Mouse (Mus musculus) hindbrain, embryonic 13.5 days (tissue): ENCODE data around the gene Igfbp1. TPM values are rescaled to one million over a fixed set of nuclear protein-coding genes. Genes with fewer than 3 reads are reported as not detected.
"Not testable (repeated sequence)": the region's sequence is repeated elsewhere in the genome, so short reads cannot be mapped to it uniquely, and the experiment has no call there.

Experiments used
- ATAC-seq: fragments of 200-750 bp; cut with Nextera tagmentation; 2 replicates; pipeline ENCODE4 v1.8.0; 2017; ENCODE audit warnings: moderate TSS enrichment; ENCODE audit not compliant: low FRiP score
- H3K27ac ChIP-seq: fragments of 300-500 bp; sonication (generic); 2 replicates; pipeline ENCODE4 v1.5.1; 2015; ENCODE audit warnings: inconsistent platforms, mild to moderate bottlenecking, moderate library complexity
- H3K27me3 ChIP-seq: fragments of 300-500 bp; sonication (generic); 2 replicates; pipeline ENCODE4 v1.6.1; 2015; ENCODE audit warnings: mild to moderate bottlenecking, inconsistent platforms
- H3K36me3 ChIP-seq: fragments of 300-500 bp; sonication (generic); 2 replicates; pipeline ENCODE4 v1.6.1; 2015; ENCODE audit warnings: mild to moderate bottlenecking, inconsistent platforms
- H3K4me1 ChIP-seq: fragments of 300-500 bp; sonication (generic); replicated peaks from 2 replicates; pipeline ENCODE4 v1.6.1; 2015; ENCODE audit warnings: inconsistent platforms
- H3K4me2 ChIP-seq: fragments of 300-500 bp; sonication (generic); 2 replicates; pipeline ENCODE4 v1.6.1; 2015; ENCODE audit warnings: inconsistent platforms, mild to moderate bottlenecking, moderate library complexity
- H3K4me3 ChIP-seq: fragments of 300-500 bp; sonication (generic); 2 replicates; pipeline ENCODE4 v1.5.1; 2015; ENCODE audit warnings: mild to moderate bottlenecking, inconsistent platforms
- H3K9ac ChIP-seq: fragments of 300-500 bp; sonication (generic); 2 replicates; pipeline ENCODE4 v1.6.1; 2015; ENCODE audit warnings: mild to moderate bottlenecking, inconsistent platforms
- H3K9me3 ChIP-seq: fragments of 300-500 bp; sonication (generic); 2 replicates; pipeline ENCODE4 v1.6.1; 2016; ENCODE audit warnings: inconsistent platforms
- WGBS: fragments of 180-500 bp; shearing (Covaris S2); methylation state at CpG from one replicate; pipeline ENCODE4 v1.1.7; 2015; 5-methylcytosine and 5-hydroxymethylcytosine counted together
- polyA plus RNA-seq: library from polyadenylated mRNA; unstranded; fragments of >200 nt; fragmentation: Nextera tagmentation; extraction: Ambion mirVana; gene quantifications from 2 replicates; pipeline ENCODE4 v1.2.1, GENCODE M21; 2015

Igfbp1 gene
- polyA plus RNA-seq, 1 experiment from 2014 or later = 0.10 TPM

GRCm38 (mm10) chr11:7215703-7216102 lies 18.1 kb downstream of the Igfbp1 start:
- WGBS = 9% methylated on average over 8 of the region's 8 CpGs
- Histone ChIP-seq H3K4me1 (peaks cover 30% of the 10 kb centered on the region), H3K9ac (no peak overlapping the region), H3K4me3 (no peak overlapping the region), H3K27me3 (peaks cover 33% of the 10 kb centered on the region), H3K9me3 (no peaks in the 10 kb centered on the region), H3K36me3 (no peaks in the 10 kb centered on the region), H3K4me2 (no peak overlapping the region), H3K27ac (no peak overlapping the region)
- no peak for ATAC-seq

DNA sequence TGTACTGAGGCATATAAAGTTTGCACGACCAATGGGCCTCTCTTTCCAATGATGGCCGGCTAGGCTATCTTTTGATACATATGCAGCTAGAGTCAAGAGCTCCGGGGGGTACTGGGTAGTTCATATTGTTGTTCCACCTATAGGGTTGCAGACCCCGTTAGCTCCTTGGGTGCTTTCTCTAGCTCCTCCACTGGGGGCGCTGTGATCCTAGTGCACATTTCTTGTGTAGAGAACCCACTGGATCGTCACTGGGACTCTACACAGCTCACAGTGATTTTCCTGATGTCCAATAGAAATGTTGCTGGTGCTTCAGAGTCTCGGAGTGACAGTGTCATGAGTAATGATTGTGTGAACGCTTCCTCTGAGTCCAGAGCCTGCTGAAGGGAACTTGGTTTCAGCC lies 24.2 kb downstream of the Igfbp1 start:
- H3K27ac ChIP-seq, H3K9ac ChIP-seq, H3K27me3 ChIP-seq, H3K4me1 ChIP-seq, H3K36me3 ChIP-seq, H3K4me2 ChIP-seq, H3K9me3 ChIP-seq, ATAC-seq, H3K4me3 ChIP-seq: not testable (repeated sequence)
- WGBS = 78% methylated on average over 8 of the region's 8 CpGs

- no peak overlapping the region for H3K4me2 ChIP-seq
- no peaks in the 10 kb centered on the region for H3K9me3 ChIP-seq
- no peaks in the 10 kb centered on the region for H3K36me3 ChIP-seq
- no peak overlapping the region for H3K4me3 ChIP-seq
- ATAC-seq = no peak
- WGBS = 78% methylated on average over 2 of the region's 2 CpGs
- H3K4me1 ChIP-seq = no peaks in the 10 kb centered on the region
- no peak overlapping the region for H3K9ac ChIP-seq
- H3K27ac ChIP-seq = no peak overlapping the region
- no peaks in the 10 kb centered on the region for H3K27me3 ChIP-seq
These were observed 28.6 kb downstream of the Igfbp1 start for GRCm38 (mm10) chr11:7226200-7226599.

- Histone ChIP-seq H3K9ac (no peak overlapping the region), H3K9me3 (no peaks in the 10 kb centered on the region), H3K27me3 (no peaks in the 10 kb centered on the region), H3K36me3 (no peaks in the 10 kb centered on the region), H3K27ac (no peak overlapping the region), H3K4me2 (no peak overlapping the region), H3K4me3 (no peak overlapping the region), H3K4me1 (no peaks in the 10 kb centered on the region)
- no peak for ATAC-seq
- 90% methylated on average over 7 of the region's 7 CpGs for WGBS
These were observed 29.4 kb downstream of the Igfbp1 start for GRCm38 (mm10) chr11:7226810-7227550.

GRCm38 (mm10) chr11:7228107-7228506 lies 30.5 kb downstream of the Igfbp1 start:
- 87% methylated on average over 4 of the region's 4 CpGs for WGBS
- H3K9me3 ChIP-seq = no peaks in the 10 kb centered on the region
- no peaks in the 10 kb centered on the region for H3K36me3 ChIP-seq
- H3K4me1 ChIP-seq = no peaks in the 10 kb centered on the region
- ATAC-seq = no peak
- H3K27me3 ChIP-seq = no peaks in the 10 kb centered on the region
- H3K27ac ChIP-seq = no peak overlapping the region
- H3K4me3 ChIP-seq = no peak overlapping the region
- no peak overlapping the region for H3K9ac ChIP-seq
- no peak overlapping the region for H3K4me2 ChIP-seq

GRCm38 (mm10) chr11:7230000-7230399 lies 32.4 kb downstream of the Igfbp1 start:
- Histone ChIP-seq H3K4me3 (no peak overlapping the region), H3K36me3 (no peaks in the 10 kb centered on the region), H3K4me2 (no peak overlapping the region), H3K27me3 (no peaks in the 10 kb centered on the region), H3K27ac (no peak overlapping the region), H3K9me3 (no peaks in the 10 kb centered on the region), H3K4me1 (no peaks in the 10 kb centered on the region), H3K9ac (no peak overlapping the region)
- WGBS = 87% methylated on average over 4 of the region's 4 CpGs
- no peak for ATAC-seq

GRCm38 (mm10) chr11:7231958-7232357 lies 34.4 kb downstream of the Igfbp1 start:
- no peak for ATAC-seq
- 95% methylated on average over 4 of the region's 4 CpGs for WGBS
- H3K4me1 ChIP-seq = no peaks in the 10 kb centered on the region

GRCm38 (mm10) chr11:7233333-7233732 lies 35.8 kb downstream of the Igfbp1 start:
- Histone ChIP-seq H3K27ac (no peak overlapping the region), H3K36me3 (no peaks in the 10 kb centered on the region), H3K27me3 (no peaks in the 10 kb centered on the region), H3K9ac (no peak overlapping the region), H3K4me2 (no peak overlapping the region), H3K4me3 (no peak overlapping the region), H3K4me1 (no peaks in the 10 kb centered on the region), H3K9me3 (no peaks in the 10 kb centered on the region)
- 79% methylated on average over 2 of the region's 2 CpGs for WGBS
- ATAC-seq = no peak

More at GRCm38 (mm10) chr11:7231958-7232357, 34.4 kb downstream of the Igfbp1 start:
- no peak overlapping the region for H3K4me3 ChIP-seq
- no peak overlapping the region for H3K4me2 ChIP-seq
- no peaks in the 10 kb centered on the region for H3K36me3 ChIP-seq
- no peak overlapping the region for H3K27ac ChIP-seq
- no peaks in the 10 kb centered on the region for H3K27me3 ChIP-seq
- no peaks in the 10 kb centered on the region for H3K9me3 ChIP-seq
- no peak overlapping the region for H3K9ac ChIP-seq

DNA sequence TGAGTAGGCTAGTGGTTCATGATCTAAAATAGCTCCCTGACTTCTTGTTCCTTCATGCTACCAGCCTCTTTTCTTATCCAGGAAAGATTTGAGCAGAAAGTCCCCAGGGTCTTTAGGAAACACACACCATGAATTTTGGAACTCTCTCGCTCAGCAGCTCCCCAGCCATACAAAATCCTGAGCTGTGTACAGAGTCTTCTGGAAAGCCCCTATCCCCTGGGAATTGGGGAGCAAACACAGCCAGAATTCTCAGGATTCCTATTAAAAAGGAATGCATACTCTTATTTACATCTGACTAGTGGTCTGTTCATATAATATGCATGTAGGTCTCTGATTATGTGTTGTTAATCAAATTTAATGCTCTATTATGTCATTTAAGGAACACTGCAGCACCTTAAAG lies 36.9 kb downstream of the Igfbp1 start:
- Histone ChIP-seq H3K27me3 (no peaks in the 10 kb centered on the region), H3K4me3 (no peak overlapping the region), H3K4me2 (no peak overlapping the region), H3K4me1 (no peaks in the 10 kb centered on the region), H3K9ac (no peak overlapping the region), H3K9me3 (no peaks in the 10 kb centered on the region), H3K36me3 (no peaks in the 10 kb centered on the region), H3K27ac (no peak overlapping the region)
- 84% methylated on average over 1 of the region's 1 CpGs for WGBS
- no peak for ATAC-seq

- 39% methylated on average over 3 of the region's 3 CpGs for WGBS
These were observed 37.5 kb downstream of the Igfbp1 start for GRCm38 (mm10) chr11:7234981-7235609.

GRCm38 (mm10) chr11:7236751-7237150 lies 39.2 kb downstream of the Igfbp1 start:
- Histone ChIP-seq H3K27ac (no peak overlapping the region), H3K27me3 (no peaks in the 10 kb centered on the region), H3K4me2 (no peak overlapping the region), H3K9ac (no peak overlapping the region), H3K36me3 (no peaks in the 10 kb centered on the region), H3K4me3 (no peak overlapping the region), H3K4me1 (no peaks in the 10 kb centered on the region), H3K9me3 (no peaks in the 10 kb centered on the region)
- WGBS = 94% methylated on average over 2 of the region's 2 CpGs
- no peak for ATAC-seq

More at GRCm38 (mm10) chr11:7234981-7235609, 37.5 kb downstream of the Igfbp1 start:
- H3K4me1 ChIP-seq = no peaks in the 10 kb centered on the region
- H3K4me2 ChIP-seq = no peak overlapping the region
- no peaks in the 10 kb centered on the region for H3K27me3 ChIP-seq
- H3K9ac ChIP-seq = no peak overlapping the region
- no peak for ATAC-seq
- no peak overlapping the region for H3K4me3 ChIP-seq
- H3K27ac ChIP-seq = no peak overlapping the region
- H3K9me3 ChIP-seq = no peaks in the 10 kb centered on the region
- no peaks in the 10 kb centered on the region for H3K36me3 ChIP-seq

DNA sequence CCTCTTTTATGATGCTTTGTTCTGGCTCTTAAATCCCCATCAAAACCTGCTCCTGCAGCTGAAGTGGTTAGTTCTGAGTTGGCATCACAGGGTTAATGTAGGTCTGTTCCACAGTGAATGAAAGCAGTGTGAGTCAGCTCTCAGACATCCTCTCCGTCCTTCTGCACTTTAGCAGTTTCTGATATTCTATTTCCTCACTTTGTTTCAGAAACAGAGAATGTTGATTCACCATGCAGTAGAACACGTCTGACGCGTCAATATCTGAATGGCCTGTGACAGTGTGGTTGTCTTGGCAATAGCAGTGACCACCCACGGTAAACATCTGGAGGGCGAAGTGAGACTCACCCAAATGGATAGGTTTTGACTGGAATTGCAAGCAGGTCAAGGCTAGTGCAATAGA lies 40.1 kb downstream of the Igfbp1 start:
- no peaks in the 10 kb centered on the region for H3K9me3 ChIP-seq
- no peak for ATAC-seq
- H3K27me3 ChIP-seq = no peaks in the 10 kb centered on the region
- H3K36me3 ChIP-seq = no peaks in the 10 kb centered on the region
- no peak overlapping the region for H3K27ac ChIP-seq
- WGBS = 73% methylated on average over 6 of the region's 6 CpGs
- no peak overlapping the region for H3K4me3 ChIP-seq
- H3K4me2 ChIP-seq = no peak overlapping the region
- H3K4me1 ChIP-seq = no peaks in the 10 kb centered on the region
- no peak overlapping the region for H3K9ac ChIP-seq

- H3K9ac ChIP-seq = no peak overlapping the region
- H3K4me1 ChIP-seq = no peaks in the 10 kb centered on the region
- 92% methylated on average over 6 of the region's 6 CpGs for WGBS
- no peak overlapping the region for H3K4me2 ChIP-seq
- H3K36me3 ChIP-seq = no peaks in the 10 kb centered on the region
- H3K27ac ChIP-seq = no peak overlapping the region
- no peaks in the 10 kb centered on the region for H3K9me3 ChIP-seq
- no peak overlapping the region for H3K4me3 ChIP-seq
- H3K27me3 ChIP-seq = no peaks in the 10 kb centered on the region
- no peak for ATAC-seq
These were observed 41.0 kb downstream of the Igfbp1 start for GRCm38 (mm10) chr11:7238546-7238945.
